20 mouse cellular contexts compared by ENCODE assay signal in genomic region chr17:86438763-86439162, GRCm38 (mm10).
DNase-seq lines count a peak whose midpoint lies in the region; ATAC-seq and TF ChIP-seq lines count a peak whose summit lies in the region.
"Had no signal": no experiment of that assay in that cellular context is flagged by ENCODE, and none has a peak within 500 bp of the region (broad histone marks: within the 10 kb centered on the region; RNA-seq: fewer than 3 reads in every experiment).

No protein-coding gene starts in this region.

- peak overlapping the region; percentile 20; the same call in 1 of the 2 replicates for H3K4me2 ChIP-seq in heart, embryonic 13.5 days
- peak overlapping the region; percentile 45 for H3K4me2 ChIP-seq in intestine, postnatal 0 days (replicated peaks; ENCODE audit: low read depth)
- H3K4me2 ChIP-seq: kidney, embryonic 15.5 days; midbrain, embryonic 15.5 days had no signal

- TF ChIP-seq CTCF in intestine, postnatal 0 days (IDR thresholded peaks at IDR 0.05; ENCODE audit: low read depth) = peak; percentile 45
- TF ChIP-seq CTCF in olfactory bulb, adult 2 months (IDR thresholded peaks at IDR 0.05; ENCODE audit: insufficient read depth, low read depth, low read length) = no peak

- H3K4me1 ChIP-seq in heart, embryonic 10.5 days = peaks cover 48% of the 10 kb centered on the region
- H3K4me1 ChIP-seq in heart, embryonic 13.5 days = peaks cover 52% of the 10 kb centered on the region
- peaks cover 14% of the 10 kb centered on the region for H3K4me1 ChIP-seq in intestine, postnatal 0 days (replicated peaks; ENCODE audit: control insufficient read depth, insufficient read depth, low read length)
- H3K4me1 ChIP-seq in olfactory bulb, adult 2 months (ENCODE audit: control insufficient read depth, insufficient read depth, low read length) = peaks cover 32% of the 10 kb centered on the region
- H3K4me1 ChIP-seq in embryonic facial prominence, embryonic 10.5 days = no peaks in the 10 kb centered on the region
- H3K4me1 ChIP-seq: kidney, embryonic 15.5 days had no signal

- H3K27me3 ChIP-seq in heart, embryonic 10.5 days (ENCODE audit: insufficient read depth, poor library complexity, severe bottlenecking) = no peaks in the 10 kb centered on the region
- no peaks in the 10 kb centered on the region for H3K27me3 ChIP-seq in heart, embryonic 13.5 days (replicated peaks)
- no peaks in the 10 kb centered on the region for H3K27me3 ChIP-seq in intestine, postnatal 0 days (replicated peaks; ENCODE audit: control insufficient read depth, insufficient read depth, low read length)
- no peaks in the 10 kb centered on the region for H3K27me3 ChIP-seq in embryonic facial prominence, embryonic 10.5 days (replicated peaks; ENCODE audit: low read depth, poor library complexity, severe bottlenecking)
- H3K27me3 ChIP-seq: kidney, embryonic 15.5 days; midbrain, embryonic 15.5 days had no signal

- peak overlapping the region; percentile 69; the same call in 1 of the 2 replicates for H3K27ac ChIP-seq in heart, embryonic 10.5 days
- H3K27ac ChIP-seq in heart, embryonic 13.5 days (replicated peaks) = peak overlapping the region; percentile 36
- peak overlapping the region; percentile 82 for H3K27ac ChIP-seq in intestine, postnatal 0 days (ENCODE audit: low read depth, low read length)
- peak overlapping the region; percentile 68; the same call in 1 of the 2 replicates for H3K27ac ChIP-seq in olfactory bulb, adult 2 months (ENCODE audit: insufficient read depth, low read depth, low read length)
- no peak overlapping the region for H3K27ac ChIP-seq in embryonic facial prominence, embryonic 10.5 days (replicated peaks)
- H3K27ac ChIP-seq: hindbrain, postnatal 0 days; kidney, embryonic 15.5 days; limb, embryonic 10.5 days; macrophage; midbrain, embryonic 15.5 days had no signal

- H3K36me3 ChIP-seq in heart, embryonic 10.5 days = no peaks in the 10 kb centered on the region
- no peaks in the 10 kb centered on the region for H3K36me3 ChIP-seq in heart, embryonic 13.5 days
- H3K36me3 ChIP-seq in intestine, postnatal 0 days (ENCODE audit: control insufficient read depth, insufficient read depth) = no peaks in the 10 kb centered on the region
- no peaks in the 10 kb centered on the region for H3K36me3 ChIP-seq in embryonic facial prominence, embryonic 10.5 days (replicated peaks)
- H3K36me3 ChIP-seq: G1E; kidney, embryonic 15.5 days; limb, embryonic 10.5 days; midbrain, embryonic 15.5 days had no signal

- H3K9me3 ChIP-seq in heart, embryonic 10.5 days = no peaks in the 10 kb centered on the region
- H3K9me3 ChIP-seq in heart, embryonic 13.5 days = no peaks in the 10 kb centered on the region
- H3K9me3 ChIP-seq in intestine, postnatal 0 days (ENCODE audit: control insufficient read depth) = no peaks in the 10 kb centered on the region
- H3K9me3 ChIP-seq in embryonic facial prominence, embryonic 10.5 days = no peaks in the 10 kb centered on the region
- H3K9me3 ChIP-seq: kidney, embryonic 15.5 days; limb, embryonic 10.5 days; midbrain, embryonic 15.5 days had no signal

- no peak for TF ChIP-seq POLR2A in olfactory bulb, adult 2 months (IDR thresholded peaks at IDR 0.05; ENCODE audit: insufficient read depth, low read depth, low read length)

- WGBS in heart, embryonic 10.5 days = 55% methylated on average over 5 of the region's 5 CpGs
- WGBS in heart, embryonic 13.5 days = 37% methylated on average over 5 of the region's 5 CpGs
- 30% methylated on average over 5 of the region's 5 CpGs for WGBS in intestine, postnatal 0 days
- 84% methylated on average over 5 of the region's 5 CpGs for WGBS in olfactory bulb, adult 2 months
- WGBS in embryonic facial prominence, embryonic 10.5 days = 87% methylated on average over 5 of the region's 5 CpGs

- H3K4me3 ChIP-seq in heart, embryonic 10.5 days = no peak overlapping the region
- H3K4me3 ChIP-seq in heart, embryonic 13.5 days = no peak overlapping the region
- 0 out of 2 replicates have a peak overlapping the region, but pooled peaks have one; percentile 16 for H3K4me3 ChIP-seq in intestine, postnatal 0 days (ENCODE audit: low read depth, low read length)
- H3K4me3 ChIP-seq in olfactory bulb, adult 2 months (ENCODE audit: insufficient read depth, low read depth, low read length) = no peak overlapping the region
- no peak overlapping the region for H3K4me3 ChIP-seq in embryonic facial prominence, embryonic 10.5 days
- H3K4me3 ChIP-seq: kidney, embryonic 15.5 days; limb, embryonic 10.5 days; midbrain, embryonic 15.5 days had no signal

- no peak for ATAC-seq in heart, embryonic 13.5 days (ENCODE audit: extremely low read depth, insufficient number of reproducible peaks, low FRiP score, low TSS enrichment)
- peak; percentile 94 for ATAC-seq in intestine, postnatal 0 days
- no peak; the same call in 1 of the 2 replicates for ATAC-seq in cerebellum, adult (ENCODE audit: insufficient number of reproducible peaks, low FRiP score, low TSS enrichment)
- ATAC-seq: forebrain, embryonic 14.5 days; hindbrain, postnatal 0 days; midbrain, embryonic 15.5 days had no signal

- no peak for DNase-seq in heart, embryonic 10.5 days (ENCODE audit: low spot score)
- no peak for DNase-seq in heart, postnatal 4 days
- DNase-seq in thymus, postnatal 14 days = no peak
- DNase-seq in embryonic facial prominence, embryonic 10.5 days (ENCODE audit: low spot score) = no peak
- DNase-seq: cerebellum, adult 8-10 months; embryo, embryonic 11 days; layer of hippocampus, postnatal 36 days; lung, adult 2 months; right cerebral cortex, postnatal 25 days had no signal

- 0 out of 2 replicates have a peak overlapping the region, but pooled peaks have one; percentile 16 for H3K9ac ChIP-seq in heart, embryonic 13.5 days
- H3K9ac ChIP-seq in intestine, postnatal 0 days (ENCODE audit: low read depth, low read length) = peak overlapping the region; percentile 34; the same call in 1 of the 2 replicates
- H3K9ac ChIP-seq: kidney, embryonic 15.5 days; midbrain, embryonic 15.5 days had no signal
